Mouse (Mus musculus) MEL (cell line): ENCODE results near the gene Rpl29.

ENCODE experiments used
- CHD1 ChIP-seq: IDR thresholded peaks from 2 replicates; pipeline ENCODE4 v1.6.1; 2012; ENCODE audit warnings: low read depth, mild to moderate bottlenecking, inconsistent platforms, low read length, improper control_type of control experiment
- CTCF ChIP-seq, 3 experiments: IDR thresholded peaks in 2 of 3; conservative IDR thresholded peaks in 1 of 3; 2 replicates each; pipeline ENCODE4 v1.5.1; 2011 to 2012; ENCODE audit warnings: low read length in 3 of 3, low read depth in 2 of 3, mild to moderate bottlenecking in 2 of 3, improper control_type of control experiment in 1 of 3, inconsistent platforms in 1 of 3, mixed read lengths in 1 of 3, moderate library complexity in 1 of 3; ENCODE audit not compliant: control insufficient read depth in 1 of 3, insufficient read depth in 1 of 3, poor library complexity in 1 of 3, severe bottlenecking in 1 of 3
- POLR2A ChIP-seq, 2 experiments: IDR thresholded peaks; 2 replicates each; pipeline ENCODE4 v1.6.1; 2011 to 2012; ENCODE audit warnings: low read length in 2 of 2, mild to moderate bottlenecking in 2 of 2, control low read depth in 1 of 2, improper control_type of control experiment in 1 of 2, low read depth in 1 of 2, moderate library complexity in 1 of 2; ENCODE audit not compliant: control insufficient read depth in 1 of 2, insufficient read depth in 1 of 2, poor library complexity in 1 of 2
- TAL1 ChIP-seq: IDR thresholded peaks from 2 replicates; pipeline ENCODE4 v1.6.1; 2012; ENCODE audit warnings: mild to moderate bottlenecking, inconsistent platforms, low read length, moderate library complexity, mixed read lengths
- TBP ChIP-seq: IDR thresholded peaks from 2 replicates; pipeline ENCODE4 v1.8.0; 2011; ENCODE audit warnings: low read depth, low read length, improper control_type of control experiment

DNA sequence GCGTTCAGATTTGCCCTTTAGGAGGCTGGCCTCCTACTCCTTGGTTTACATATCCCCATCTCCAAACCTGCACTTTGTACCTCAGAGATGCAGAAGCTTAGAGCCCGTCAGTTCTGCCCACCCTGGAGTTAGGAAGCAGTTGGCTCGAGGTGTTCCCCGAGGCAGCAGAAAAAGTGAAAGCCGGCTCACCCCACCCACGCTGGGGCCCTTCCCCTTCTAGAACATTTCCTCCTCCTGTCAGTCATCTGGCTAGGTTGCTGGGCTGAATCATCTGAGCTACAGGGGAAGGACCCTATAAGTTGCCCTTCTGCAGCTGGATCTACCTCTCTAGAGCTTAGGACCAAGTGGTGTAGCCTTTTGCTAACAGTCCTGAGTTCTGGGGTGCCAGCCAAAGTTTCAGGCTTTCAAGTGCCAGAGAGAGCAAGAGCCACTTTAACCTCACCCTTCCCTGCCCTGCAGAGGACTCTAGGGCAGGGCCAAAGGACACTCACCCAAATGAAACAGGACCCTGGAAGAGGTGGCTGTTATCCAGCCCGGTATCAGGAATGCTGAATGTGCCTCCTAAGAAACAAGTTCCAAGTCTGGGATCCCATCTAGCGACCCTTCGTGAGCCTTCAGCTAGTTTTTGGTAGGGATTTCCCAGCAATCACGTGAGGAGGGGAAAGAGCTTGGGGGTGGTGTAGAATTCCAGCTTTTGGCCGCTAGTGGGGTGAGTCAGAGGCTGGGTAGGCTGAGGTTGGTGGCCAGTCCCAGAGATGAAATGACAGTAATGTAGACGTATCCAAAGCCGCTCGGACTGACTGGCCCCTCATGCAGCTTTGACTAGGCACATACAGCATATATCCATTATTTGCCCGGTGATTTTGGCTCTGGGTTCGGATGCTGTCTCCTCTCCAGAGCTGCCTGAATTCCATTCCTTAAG, 47.0 kb downstream of the Rpl29 start:
- no peak for TF ChIP-seq TAL1
- 0 out of 2 replicates have a peak, but pooled peaks have one; percentile 69 for TF ChIP-seq CHD1
- TF ChIP-seq CTCF (IDR thresholded peaks at IDR 0.05 in 2 of 3, conservative IDR thresholded peaks at IDR 0.05 in 1 of 3; ENCODE audit: control insufficient read depth in 1 of 3, insufficient read depth in 1 of 3, low read depth in 2 of 3, low read length in 3 of 3, poor library complexity in 1 of 3, severe bottlenecking in 1 of 3) = no peak
- TF ChIP-seq TBP = peak; percentile 18; the same call in 1 of the 2 replicates
- TF ChIP-seq POLR2A (IDR thresholded peaks at IDR 0.05; ENCODE audit: control insufficient read depth in 1 of 2, insufficient read depth in 1 of 2, low read depth in 1 of 2, low read length in 2 of 2, poor library complexity in 1 of 2) = no peak; a peak in 1 of 4 replicates
